Mouse (Mus musculus) inflammation-experienced regulatory T-cells, adult 6 months (primary cell): ENCODE measurements at regions not wholly inside any gene's neighbourhood (a gene's known extent, or its start where the extent isn't known, plus 50 kb on each side); places are given as distances from the start of the nearest gene placed in this dataset.

Experiments used
- ATAC-seq: one replicate; pipeline ENCODE4 v1.8.0; 2017

- ATAC-seq: peak; percentile 35
Observed at GRCm38 (mm10) chr9:61186541-61187420, 185.4 kb upstream of the Tle3 start.

- no peak for ATAC-seq
Observed at GRCm38 (mm10) chr9:61187713-61188399, 184.3 kb upstream of the Tle3 start.

GRCm38 (mm10) chr9:61189295-61189694 lies 182.9 kb upstream of the Tle3 start:
- no peak for ATAC-seq

- no peak for ATAC-seq
Observed at GRCm38 (mm10) chr9:61199077-61199753, 173.0 kb upstream of the Tle3 start.

- ATAC-seq: no peak
Observed at GRCm38 (mm10) chr9:61199891-61200290, 172.3 kb upstream of the Tle3 start.

- no peak for ATAC-seq
Observed at GRCm38 (mm10) chr9:61200295-61200955, 171.7 kb upstream of the Tle3 start.

GRCm38 (mm10) chr9:61205049-61205448 lies 167.1 kb upstream of the Tle3 start:
- no peak for ATAC-seq

- no peak for ATAC-seq
Observed at GRCm38 (mm10) chr9:61206725-61207365, 165.3 kb upstream of the Tle3 start.

- ATAC-seq: no peak
Observed at GRCm38 (mm10) chr9:61207423-61208150, 164.6 kb upstream of the Tle3 start.

GRCm38 (mm10) chr9:61211627-61212026 lies 160.5 kb upstream of the Tle3 start:
- ATAC-seq: no peak

GRCm38 (mm10) chr9:61214943-61215342 lies 157.2 kb upstream of the Tle3 start:
- ATAC-seq: no peak

- peak; percentile 32 for ATAC-seq
Observed at GRCm38 (mm10) chr9:61216012-61216770, 156.0 kb upstream of the Tle3 start.

GRCm38 (mm10) chr9:61220017-61220416 lies 152.1 kb upstream of the Tle3 start:
- no peak for ATAC-seq

- ATAC-seq: no peak
Observed at GRCm38 (mm10) chr9:61222212-61223003, 149.8 kb upstream of the Tle3 start.

GRCm38 (mm10) chr9:61225020-61225652 lies 147.0 kb upstream of the Tle3 start:
- ATAC-seq: no peak

- no peak for ATAC-seq
Observed at GRCm38 (mm10) chr9:61225882-61226281, 146.3 kb upstream of the Tle3 start.

- no peak for ATAC-seq
Observed at GRCm38 (mm10) chr9:61226596-61227384, 145.4 kb upstream of the Tle3 start.

GRCm38 (mm10) chr9:61227492-61228229 lies 144.5 kb upstream of the Tle3 start:
- ATAC-seq: no peak
